Mouse (Mus musculus) spleen, adult 2 months (tissue): ENCODE results near the gene Fbxl15. TPM values are rescaled to one million over a fixed set of nuclear protein-coding genes. Genes with fewer than 3 reads are reported as not detected.

Experiments used
- DNase-seq, 2 experiments: peaks; one replicate each; pipeline versions ENCODE4 v3.0.0 to v3.0.0-alpha.2; 2012 to 2021; ENCODE audit warnings: low spot score in 2 of 2, low read depth in 1 of 2
- H3K27ac ChIP-seq: fragments of 200-500 bp; 2 replicates; pipeline ENCODE4 v1.5.1; 2012; ENCODE audit warnings: low read length, inconsistent platforms; ENCODE audit not compliant: insufficient read depth
- H3K27me3 ChIP-seq: fragments of 200-500 bp; 2 replicates; pipeline ENCODE4 v1.6.1; 2012; ENCODE audit warnings: mild to moderate bottlenecking, moderate library complexity, low read length, inconsistent platforms; ENCODE audit not compliant: control insufficient read depth, insufficient read depth
- H3K36me3 ChIP-seq: fragments of 200-500 bp; 2 replicates; pipeline ENCODE4 v1.6.1; 2012; ENCODE audit warnings: mild to moderate bottlenecking, low read length, inconsistent platforms; ENCODE audit not compliant: control insufficient read depth, insufficient read depth
- H3K4me1 ChIP-seq: fragments of 200-500 bp; 2 replicates; pipeline ENCODE4 v1.6.1; 2011; ENCODE audit warnings: inconsistent platforms; ENCODE audit not compliant: control insufficient read depth, insufficient read depth, insufficient read length
- H3K4me3 ChIP-seq: fragments of 200-500 bp; 2 replicates; pipeline ENCODE4 v1.5.1; 2011; ENCODE audit warnings: mild to moderate bottlenecking, inconsistent platforms; ENCODE audit not compliant: insufficient read depth, insufficient read length; ENCODE audit errors: extremely low read depth
- CTCF ChIP-seq: fragments of 200-500 bp; IDR thresholded peaks from 2 replicates; pipeline ENCODE4 v1.5.1; 2011; ENCODE audit warnings: mild to moderate bottlenecking, inconsistent platforms; ENCODE audit not compliant: insufficient read depth, insufficient read length, insufficient replicate concordance; ENCODE audit errors: extremely low read depth
- POLR2A ChIP-seq: fragments of 200-500 bp; IDR thresholded peaks from 2 replicates; pipeline ENCODE4 v1.6.1; 2011; ENCODE audit warnings: low read depth, low read length, inconsistent platforms
- WGBS: fragments of 180-500 bp; shearing (Covaris S2); methylation state at CpG from one replicate; pipeline ENCODE4 v1.1.7; 2018; 5-methylcytosine and 5-hydroxymethylcytosine counted together
- polyA plus RNA-seq: library from polyadenylated mRNA; depleted of rRNA; stranded (reverse); fragments of >200 nt; gene quantifications from 2 replicates; pipeline ENCODE4 v1.2.3, GENCODE M21; 2012

Fbxl15 gene
- polyA plus RNA-seq, 1 experiment, result 12.1 TPM

DNA sequence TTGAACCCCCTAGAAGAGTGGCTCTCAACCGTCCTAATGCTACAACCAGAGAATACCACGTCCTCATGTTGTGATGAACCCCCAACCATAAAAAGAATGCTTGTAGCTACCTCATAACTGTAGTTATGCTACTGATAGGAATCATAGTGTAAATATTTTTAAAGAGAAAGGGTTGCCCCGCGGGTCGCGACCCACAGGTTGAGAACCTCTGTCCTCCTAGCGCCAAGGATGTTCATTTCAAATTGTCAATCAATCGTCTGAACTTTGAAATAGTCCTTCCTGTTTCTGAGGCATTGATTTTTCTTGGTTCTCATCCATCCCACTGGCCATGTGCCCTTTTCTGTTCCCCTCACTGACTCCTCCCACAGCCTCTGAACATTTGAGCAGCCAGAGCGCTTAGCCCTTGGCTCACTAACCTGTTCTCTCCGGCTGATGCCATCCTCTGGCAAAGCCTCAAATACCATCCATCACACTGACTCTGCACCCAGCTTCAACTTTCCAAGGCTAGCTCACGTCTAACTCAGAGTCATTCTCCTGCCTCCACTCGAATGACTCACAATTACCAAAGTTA lies 37.4 kb upstream of the Fbxl15 start:
- no peak for DNase-seq
- H3K36me3 ChIP-seq, result peaks cover 9% of the 10 kb centered on the region
- TF ChIP-seq CTCF (no peak), POLR2A (no peak)
- no peak overlapping the region for H3K4me3 ChIP-seq
- no peak overlapping the region for H3K27ac ChIP-seq
- no peaks in the 10 kb centered on the region for H3K4me1 ChIP-seq
- no peaks in the 10 kb centered on the region for H3K27me3 ChIP-seq
- WGBS, result 63% methylated on average over 12 of the region's 12 CpGs

DNA sequence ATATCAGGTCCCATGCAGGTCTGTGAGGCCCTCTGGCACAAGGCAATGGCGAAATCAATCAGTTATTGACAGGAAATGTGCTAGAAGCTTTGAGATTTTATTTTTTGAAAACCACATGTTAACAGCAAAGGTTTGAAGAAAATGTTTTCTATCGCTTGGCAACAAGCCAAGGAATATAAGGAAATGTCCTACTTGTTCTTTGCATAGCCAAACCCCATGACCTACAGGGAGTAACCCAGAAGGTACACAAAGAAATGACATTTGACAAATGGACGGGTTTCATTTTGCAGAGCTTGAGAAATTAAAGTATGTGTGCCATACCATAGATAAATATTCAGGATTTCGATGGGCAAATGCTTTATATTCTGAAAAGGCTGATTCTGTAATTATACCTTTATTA lies 31.0 kb upstream of the Fbxl15 start:
- no peak for DNase-seq
- H3K4me3 ChIP-seq, result no peak overlapping the region
- H3K36me3 ChIP-seq, result no peaks in the 10 kb centered on the region
- H3K27me3 ChIP-seq, result no peaks in the 10 kb centered on the region
- no peak overlapping the region for H3K27ac ChIP-seq
- TF ChIP-seq POLR2A, result no peak
- no peaks in the 10 kb centered on the region for H3K4me1 ChIP-seq
- WGBS, result 84% methylated on average over 4 of the region's 4 CpGs

DNA sequence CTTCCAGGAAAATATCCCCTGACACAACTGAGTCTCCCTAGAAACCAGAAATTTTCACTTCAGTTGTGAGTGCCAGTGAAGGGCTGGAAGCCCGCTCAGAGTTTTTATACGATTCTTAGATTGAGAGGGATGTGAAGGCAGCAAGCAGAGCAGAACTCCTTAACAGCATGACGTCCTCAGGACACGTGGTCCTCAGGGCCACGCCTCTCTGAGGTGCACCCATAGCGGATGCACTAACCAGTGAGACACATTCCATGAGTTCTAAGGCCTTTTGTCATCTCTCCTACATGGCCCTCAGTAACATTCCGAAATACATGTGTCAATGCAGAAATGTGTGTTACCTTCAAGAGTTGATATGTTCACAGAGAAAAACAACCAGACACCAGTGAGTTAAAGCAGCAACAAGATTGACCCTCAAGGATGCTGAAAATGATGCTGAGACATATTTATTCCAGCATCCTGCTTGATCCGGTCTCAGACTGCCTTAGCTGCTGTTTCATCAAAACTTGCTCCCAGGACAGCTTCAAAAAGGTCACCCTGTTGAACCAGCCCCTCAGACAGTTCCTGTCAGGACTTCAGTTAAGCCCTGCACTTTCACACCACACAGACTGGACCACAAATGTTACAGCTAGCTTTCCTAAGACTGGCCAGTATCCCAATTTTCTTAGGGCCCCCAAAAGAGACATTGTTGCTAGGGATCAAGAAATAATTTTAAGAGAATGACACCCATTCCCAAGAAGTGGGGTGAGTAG lies 27.5 kb upstream of the Fbxl15 start:
- DNase-seq, result no peak
- H3K27me3 ChIP-seq, result no peaks in the 10 kb centered on the region
- TF ChIP-seq CTCF (no peak), POLR2A (no peak)
- WGBS, result 57% methylated on average over 8 of the region's 8 CpGs
- no peak overlapping the region for H3K4me3 ChIP-seq
- no peak overlapping the region for H3K27ac ChIP-seq
- peaks cover 4% of the 10 kb centered on the region; the same call in 1 of the 2 replicates for H3K4me1 ChIP-seq
- H3K36me3 ChIP-seq, result no peaks in the 10 kb centered on the region

DNA sequence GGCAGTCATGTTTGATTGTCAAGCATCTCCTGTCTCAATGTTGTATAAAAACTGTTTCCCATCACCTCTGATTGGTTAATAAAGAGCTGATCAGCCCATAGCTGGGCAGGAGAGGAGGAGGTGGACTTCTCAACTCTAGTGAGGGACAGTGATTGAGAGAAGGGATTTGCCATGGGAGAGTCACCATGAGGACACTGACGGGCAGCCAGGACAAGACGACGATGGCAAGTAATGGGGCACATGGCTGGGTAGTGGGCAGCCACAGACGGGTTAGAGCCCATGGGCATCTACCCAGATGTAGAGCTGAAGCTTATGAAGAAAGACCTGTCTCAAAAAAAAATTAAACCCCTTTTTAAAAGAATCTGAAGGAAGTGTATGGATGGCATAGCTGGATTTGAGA lies 25.4 kb upstream of the Fbxl15 start:
- no peak overlapping the region for H3K4me3 ChIP-seq
- peaks cover 7% of the 10 kb centered on the region; the same call in 1 of the 2 replicates for H3K4me1 ChIP-seq
- 94% methylated on average over 4 of the region's 4 CpGs for WGBS
- H3K27ac ChIP-seq, result no peak overlapping the region
- no peak for TF ChIP-seq CTCF
- no peak for TF ChIP-seq POLR2A
- no peaks in the 10 kb centered on the region for H3K27me3 ChIP-seq
- peaks cover 7% of the 10 kb centered on the region for H3K36me3 ChIP-seq
- no peak for DNase-seq

DNA sequence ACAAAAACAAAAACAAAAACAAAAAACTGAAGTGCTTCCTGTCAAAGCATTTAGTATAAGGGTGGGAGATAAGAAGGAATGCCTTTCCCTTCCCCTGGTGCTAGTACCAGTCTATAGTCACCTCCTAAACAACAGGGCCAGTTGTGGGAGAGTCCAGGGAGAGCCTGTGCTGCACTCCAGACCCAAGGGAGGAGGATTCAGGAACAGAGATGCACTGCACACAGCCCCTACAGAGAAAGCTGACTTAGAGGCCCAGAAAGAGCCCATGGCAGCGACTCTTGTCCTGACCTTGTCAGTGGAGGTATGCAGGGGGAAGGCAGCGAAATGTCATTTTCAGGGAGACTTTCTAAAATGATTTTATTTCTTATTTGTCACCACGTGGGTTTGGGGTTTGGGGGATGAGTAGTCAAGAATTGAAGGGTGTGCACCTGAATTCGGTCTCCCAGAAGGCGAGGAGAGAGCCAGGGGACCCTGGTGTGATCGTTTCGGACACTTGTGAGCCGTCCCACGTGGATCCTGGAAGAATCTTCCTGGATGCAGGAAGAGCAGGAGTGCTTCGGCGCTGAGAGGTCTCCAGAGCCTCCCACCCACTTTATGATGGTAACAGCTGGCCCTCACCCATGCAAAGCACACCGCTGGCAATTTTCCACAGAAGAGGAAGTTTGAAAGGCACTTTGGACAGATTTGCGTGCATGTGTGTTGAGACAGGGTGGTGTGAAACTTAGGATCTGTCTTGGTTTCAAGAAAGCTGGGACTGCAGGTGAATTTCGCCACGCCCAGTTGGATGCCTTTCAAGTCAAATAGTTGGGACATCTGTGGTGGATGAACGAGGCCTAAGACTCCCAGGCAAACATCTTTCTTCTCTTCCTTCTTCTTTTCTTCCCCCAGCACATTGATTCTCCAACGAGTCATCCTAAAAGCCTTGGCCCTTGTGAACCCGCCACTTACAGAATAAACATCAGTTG lies 24.5 kb upstream of the Fbxl15 start:
- TF ChIP-seq CTCF, result no peak
- TF ChIP-seq POLR2A, result no peak
- no peaks in the 10 kb centered on the region for H3K27me3 ChIP-seq
- peaks cover 16% of the 10 kb centered on the region for H3K36me3 ChIP-seq
- H3K4me1 ChIP-seq, result peaks cover 11% of the 10 kb centered on the region; the same call in 1 of the 2 replicates
- 56% methylated on average over 18 of the region's 18 CpGs for WGBS
- peak overlapping the region; percentile 73 for H3K4me3 ChIP-seq
- no peak for DNase-seq
- peak overlapping the region; percentile 95 for H3K27ac ChIP-seq

DNA sequence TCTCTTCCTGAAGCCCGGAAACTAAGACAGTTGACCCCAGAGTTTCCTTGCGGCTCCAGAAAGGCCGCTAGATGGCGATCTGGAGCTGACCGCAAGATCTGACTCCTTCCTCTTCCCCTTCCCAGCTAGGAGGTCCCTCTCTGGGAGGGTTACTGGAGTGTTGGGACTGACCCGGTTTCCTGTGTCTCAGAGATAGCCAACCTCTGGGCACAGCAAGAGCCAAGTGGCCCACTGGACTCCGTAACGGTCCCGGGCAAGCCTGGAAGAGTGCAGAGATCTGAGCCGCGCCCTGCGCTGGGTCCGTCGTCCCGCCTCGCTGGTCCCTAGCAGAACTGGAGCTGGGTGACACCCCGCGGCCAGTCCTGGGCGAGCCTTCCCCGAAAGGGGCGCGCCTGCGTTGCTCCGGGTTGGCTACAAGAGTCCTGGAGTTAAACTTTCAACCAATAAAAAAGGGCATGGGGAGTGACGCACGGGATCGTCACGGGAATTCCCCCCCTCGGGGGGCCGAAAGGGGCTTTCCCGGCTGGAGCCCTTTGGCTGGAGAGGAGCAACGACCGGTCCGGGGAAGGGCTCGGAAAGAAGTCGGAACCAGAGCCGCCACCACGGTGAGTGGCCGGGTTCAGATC lies 23.7 kb upstream of the Fbxl15 start, which contains the start of gene Nfkb2:
TSS of gene Nfkb2 (plus strand) at position 105 of the 626 bp plus-strand sequence.
- H3K4me1 ChIP-seq, result peaks cover 15% of the 10 kb centered on the region
- H3K36me3 ChIP-seq, result peaks cover 20% of the 10 kb centered on the region
- no peaks in the 10 kb centered on the region for H3K27me3 ChIP-seq
- TF ChIP-seq POLR2A (peak; percentile 73), CTCF (peak; percentile 85)
- DNase-seq, result peak; percentile 93 to 95
- H3K27ac ChIP-seq, result peak within 1 kb of the TSS; percentile 95
- under 1% methylated on average over 39 of the region's 39 CpGs for WGBS
- peak within 1 kb of the TSS; percentile 73 for H3K4me3 ChIP-seq
